Mouse (Mus musculus): ENCODE results near the gene Hes1.

DNA sequence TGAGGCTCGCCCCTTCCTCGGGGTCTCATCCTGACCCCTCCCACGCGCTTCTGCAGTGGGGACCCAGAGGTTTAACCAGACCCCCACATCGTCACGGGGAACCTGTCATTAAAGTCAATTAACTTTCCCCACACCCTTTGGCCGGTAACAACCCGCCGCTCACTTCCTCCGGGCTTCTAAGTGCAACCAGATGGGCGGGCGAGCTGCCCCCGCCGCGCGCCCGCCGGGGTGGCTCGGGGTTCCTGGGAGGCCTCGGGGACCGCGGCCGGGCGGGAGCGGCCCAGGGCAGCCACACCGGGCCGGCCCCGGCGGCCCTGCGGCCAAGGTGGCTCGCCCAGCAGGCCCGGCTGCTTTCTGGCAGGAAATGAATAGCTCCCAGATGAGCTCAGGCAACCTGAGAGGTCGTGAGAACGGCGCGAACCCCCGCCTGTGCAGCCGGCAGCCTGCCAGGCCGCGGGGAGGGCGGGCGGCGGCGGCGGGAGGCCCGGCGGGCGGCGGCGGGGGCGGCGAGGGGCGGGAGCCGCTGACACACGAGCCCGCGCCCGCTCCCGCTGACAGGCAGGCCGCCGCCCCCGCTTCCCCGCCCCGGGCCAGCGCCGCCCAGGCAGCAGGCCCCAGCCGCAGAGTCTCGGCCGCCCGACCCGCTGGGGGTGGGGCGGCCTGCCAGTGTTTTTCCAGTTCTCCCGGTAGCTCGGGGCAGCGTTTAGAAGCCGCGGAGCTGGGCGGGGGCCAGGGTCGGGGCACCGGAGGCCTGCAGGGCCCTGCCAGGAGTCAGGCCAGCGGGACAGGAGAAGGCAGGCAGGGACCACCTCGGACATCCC, 6.0 kb downstream of the Hes1 start:
- TF ChIP-seq EP300 (IDR thresholded peaks at IDR 0.05; ENCODE audit: low read depth) = 0 out of 2 replicates have a peak, but pooled peaks have one; percentile 27
- TF ChIP-seq CTCF (IDR thresholded peaks at IDR 0.05; ENCODE audit: low read depth) = no peak

Measured in heart, postnatal 0 days (tissue).